Mouse (Mus musculus) intestine, postnatal 0 days (tissue): ENCODE measurements at regions not wholly inside any gene's neighbourhood (a gene's known extent, or its start where the extent isn't known, plus 50 kb on each side); places are given as distances from the start of the nearest gene placed in this dataset.

Source experiments
- ATAC-seq: fragments of 200-750 bp; cut with Nextera tagmentation; 2 replicates; pipeline ENCODE4 v1.8.0; 2017; ENCODE audit warnings: mild to moderate bottlenecking, moderate TSS enrichment, moderate library complexity
- H3K27ac ChIP-seq: fragments of 300-500 bp; sonication (generic); 2 replicates; pipeline ENCODE4 v1.5.1; 2014; ENCODE audit warnings: mild to moderate bottlenecking, low read depth, low read length, moderate library complexity
- H3K27me3 ChIP-seq: fragments of 300-500 bp; sonication (generic); replicated peaks from 2 replicates; pipeline ENCODE4 v1.6.1; 2014; ENCODE audit warnings: low read length, mixed read lengths; ENCODE audit not compliant: control insufficient read depth, insufficient read depth
- H3K36me3 ChIP-seq: fragments of 300-500 bp; sonication (generic); 2 replicates; pipeline ENCODE4 v1.6.1; 2014; ENCODE audit warnings: mild to moderate bottlenecking, moderate library complexity; ENCODE audit not compliant: control insufficient read depth, insufficient read depth
- H3K4me1 ChIP-seq: fragments of 300-500 bp; sonication (generic); replicated peaks from 2 replicates; pipeline ENCODE4 v1.6.1; 2014; ENCODE audit warnings: antibody characterized with exemption, low read length, mixed read lengths; ENCODE audit not compliant: control insufficient read depth, insufficient read depth
- H3K4me2 ChIP-seq: fragments of 300-500 bp; sonication (generic); replicated peaks from 2 replicates; pipeline ENCODE4 v1.6.1; 2014; ENCODE audit warnings: low read depth, mild to moderate bottlenecking, moderate library complexity
- H3K4me3 ChIP-seq: fragments of 300-500 bp; sonication (generic); 2 replicates; pipeline ENCODE4 v1.5.1; 2014; ENCODE audit warnings: low read depth, low read length
- H3K9ac ChIP-seq: fragments of 300-500 bp; sonication (generic); 2 replicates; pipeline ENCODE4 v1.6.1; 2014; ENCODE audit warnings: mild to moderate bottlenecking, low read depth, low read length
- H3K9me3 ChIP-seq: fragments of 300-500 bp; sonication (generic); 2 replicates; pipeline ENCODE4 v1.6.1; 2016; ENCODE audit warnings: mixed run types; ENCODE audit not compliant: control insufficient read depth
- CTCF ChIP-seq: sonication (generic); IDR thresholded peaks from 2 replicates; pipeline ENCODE4 v1.5.1; 2016; ENCODE audit warnings: low read depth, mild to moderate bottlenecking, control low read depth, antibody characterized with exemption, moderate library complexity
- WGBS: fragments of 180-500 bp; shearing (Covaris S2); extraction: QIAGEN DNeasy Blood & Tissue Kit; methylation state at CpG from one replicate; pipeline ENCODE4 v1.1.7; 2014; 5-methylcytosine and 5-hydroxymethylcytosine counted together

- no peak overlapping the region for H3K9ac ChIP-seq
- 63% methylated on average over 7 of the region's 7 CpGs for WGBS
These were observed 227.5 kb downstream of the Csl start for GRCm38 (mm10) chr10:99531992-99532391.

DNA sequence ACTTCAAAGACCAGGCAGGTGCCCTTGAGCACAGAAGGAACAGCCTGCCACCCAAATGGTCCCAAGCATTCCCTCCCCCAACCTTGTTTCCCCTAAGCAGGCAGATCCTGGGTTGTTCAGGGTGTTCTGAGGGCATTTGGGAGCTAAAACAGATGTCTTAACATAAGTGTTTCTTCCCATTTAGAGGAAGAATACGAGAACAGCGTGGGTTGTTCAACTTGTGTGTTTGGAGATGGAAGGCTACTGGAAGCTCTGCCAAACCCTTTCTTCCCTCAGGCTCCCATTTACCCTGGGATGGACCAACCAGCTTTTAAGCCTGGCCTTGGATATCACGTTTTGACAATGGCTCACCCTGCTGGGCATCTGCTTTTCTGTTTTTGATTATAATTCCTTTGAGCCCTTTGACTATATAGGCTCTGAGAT lies 226.8 kb downstream of the Csl start:
- Histone ChIP-seq H3K4me1 (no peaks in the 10 kb centered on the region), H3K9me3 (no peaks in the 10 kb centered on the region), H3K9ac (no peak overlapping the region), H3K36me3 (no peaks in the 10 kb centered on the region), H3K27me3 (no peaks in the 10 kb centered on the region), H3K4me3 (no peak overlapping the region), H3K27ac (no peak overlapping the region), H3K4me2 (no peak overlapping the region)
- TF ChIP-seq CTCF: peak; percentile 34
- WGBS: 66% methylated on average over 3 of the region's 3 CpGs
- no peak for ATAC-seq

More at GRCm38 (mm10) chr10:99531992-99532391, 227.5 kb downstream of the Csl start:
- H3K27ac ChIP-seq: no peak overlapping the region
- ATAC-seq: no peak
- H3K9me3 ChIP-seq: no peaks in the 10 kb centered on the region
- no peak overlapping the region for H3K4me2 ChIP-seq
- no peaks in the 10 kb centered on the region for H3K27me3 ChIP-seq
- TF ChIP-seq CTCF: no peak
- no peak overlapping the region for H3K4me3 ChIP-seq
- H3K4me1 ChIP-seq: no peaks in the 10 kb centered on the region
- H3K36me3 ChIP-seq: no peaks in the 10 kb centered on the region

DNA sequence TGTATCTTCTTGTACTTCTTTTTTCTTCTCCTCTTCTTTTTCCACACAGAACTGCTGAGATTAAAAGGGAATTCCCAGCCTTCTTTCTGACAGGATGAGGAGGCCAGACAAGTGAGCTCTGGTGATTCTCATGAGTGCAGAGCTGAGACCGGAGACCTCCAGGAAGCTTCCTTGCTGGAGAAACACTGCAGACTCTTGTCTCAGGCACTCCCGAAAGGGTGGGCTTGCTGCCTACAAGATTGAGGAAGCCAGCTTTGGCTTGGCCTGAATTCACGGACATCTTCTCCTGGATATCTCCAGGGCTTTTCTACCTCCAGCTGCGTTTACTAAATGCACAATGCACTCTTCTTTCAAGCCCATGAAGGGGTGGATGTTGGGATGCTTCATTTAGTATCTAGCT lies 226.0 kb downstream of the Csl start:
- H3K27ac ChIP-seq: no peak overlapping the region
- WGBS: 58% methylated on average over 4 of the region's 4 CpGs
- H3K27me3 ChIP-seq: no peaks in the 10 kb centered on the region
- no peak for TF ChIP-seq CTCF
- no peak for ATAC-seq
- H3K4me3 ChIP-seq: no peak overlapping the region
- H3K9me3 ChIP-seq: no peaks in the 10 kb centered on the region
- H3K4me1 ChIP-seq: no peaks in the 10 kb centered on the region
- H3K9ac ChIP-seq: no peak overlapping the region
- no peaks in the 10 kb centered on the region for H3K36me3 ChIP-seq
- H3K4me2 ChIP-seq: no peak overlapping the region

DNA sequence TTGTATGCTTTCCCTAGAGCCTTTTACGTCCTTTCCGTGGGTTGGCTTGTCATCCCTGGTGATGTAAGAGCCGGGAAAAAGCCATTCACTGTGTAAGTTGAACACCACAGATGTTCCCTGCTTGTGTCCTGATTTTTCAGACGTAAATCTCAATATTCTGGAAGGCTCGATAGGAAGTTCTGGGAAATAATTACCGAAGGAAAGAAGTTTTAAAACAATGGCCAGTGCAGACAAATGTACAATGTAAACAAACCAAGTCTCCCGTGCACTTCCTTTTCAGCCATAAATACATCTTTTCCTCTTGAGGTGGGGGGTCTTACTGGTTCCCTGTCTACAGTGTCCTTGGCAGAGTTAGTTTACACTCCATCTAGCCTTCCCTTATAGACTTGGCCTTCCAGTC lies 225.2 kb downstream of the Csl start:
- Histone ChIP-seq H3K27me3 (no peaks in the 10 kb centered on the region), H3K36me3 (no peaks in the 10 kb centered on the region), H3K9me3 (no peaks in the 10 kb centered on the region), H3K4me2 (no peak overlapping the region), H3K4me1 (no peaks in the 10 kb centered on the region), H3K4me3 (no peak overlapping the region), H3K9ac (no peak overlapping the region), H3K27ac (no peak overlapping the region)
- no peak for ATAC-seq
- 52% methylated on average over 7 of the region's 7 CpGs for WGBS
- TF ChIP-seq CTCF: no peak

DNA sequence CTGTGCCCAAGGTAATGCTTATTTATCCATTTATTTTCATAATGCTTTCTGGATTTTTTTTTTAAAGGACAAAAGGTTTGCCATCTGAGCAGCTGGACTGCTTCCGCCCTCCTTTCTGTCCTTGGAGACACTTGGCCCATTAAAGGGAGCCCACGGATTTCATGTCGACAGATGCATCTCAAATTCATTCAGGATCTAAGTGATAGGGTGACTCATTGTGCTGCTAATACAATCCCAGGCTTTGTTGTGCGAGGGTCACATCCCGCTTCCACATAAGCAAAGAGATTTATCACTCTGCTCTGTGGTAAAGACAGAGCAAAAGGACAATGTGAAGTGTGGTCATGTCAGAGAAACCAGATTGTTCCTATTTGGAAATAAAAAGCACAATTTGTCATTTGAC lies 220.8 kb downstream of the Csl start:
- ATAC-seq: no peak
- H3K4me1 ChIP-seq: no peaks in the 10 kb centered on the region
- H3K27me3 ChIP-seq: no peaks in the 10 kb centered on the region
- no peaks in the 10 kb centered on the region for H3K36me3 ChIP-seq
- WGBS: 70% methylated on average over 5 of the region's 5 CpGs
- no peaks in the 10 kb centered on the region for H3K9me3 ChIP-seq
- TF ChIP-seq CTCF: no peak
- H3K4me3 ChIP-seq: no peak overlapping the region
- no peak overlapping the region for H3K9ac ChIP-seq
- no peak overlapping the region for H3K4me2 ChIP-seq
- no peak overlapping the region for H3K27ac ChIP-seq

DNA sequence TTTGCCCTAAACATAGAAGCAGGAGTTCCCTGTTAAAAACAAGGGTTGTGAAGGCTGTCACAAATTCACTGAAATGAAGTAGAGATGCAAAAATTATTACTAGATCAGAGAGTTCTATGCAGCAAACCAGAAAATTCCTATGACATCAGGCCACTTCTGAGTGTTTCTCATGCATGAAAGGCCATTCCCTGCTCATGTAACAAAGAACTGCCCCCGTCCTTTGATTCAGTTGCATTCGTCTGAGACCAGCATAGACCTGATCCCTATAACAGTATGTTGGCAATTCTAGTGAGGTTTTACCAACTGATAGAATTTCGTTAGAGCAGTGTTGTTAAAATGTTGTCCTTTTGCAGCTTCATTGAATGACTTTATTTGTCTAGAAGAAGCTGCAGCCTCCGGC lies 207.1 kb downstream of the Csl start:
- TF ChIP-seq CTCF: no peak
- 92% methylated on average over 4 of the region's 4 CpGs for WGBS
- Histone ChIP-seq H3K27me3 (no peaks in the 10 kb centered on the region), H3K27ac (no peak overlapping the region), H3K4me3 (no peak overlapping the region), H3K4me1 (no peaks in the 10 kb centered on the region), H3K36me3 (no peaks in the 10 kb centered on the region), H3K9ac (no peak overlapping the region), H3K4me2 (no peak overlapping the region), H3K9me3 (no peaks in the 10 kb centered on the region)
- no peak for ATAC-seq
